Mouse (Mus musculus) left cerebral cortex, postnatal 4 days (tissue): ENCODE results near the gene Olfr287. TPM values are rescaled to one million over a fixed set of nuclear protein-coding genes. Genes with fewer than 3 reads are reported as not detected.

Experiments used
- DNase-seq: peaks from one replicate; pipeline ENCODE4 v3.0.0-alpha.2; 2022
- intact Hi-C: fragments of 180-260 bp; cut with DNase I; formaldehyde crosslinking; loops from one replicate; pipeline ENCODE4 v1.15.1; 2025
- total RNA-seq, 2 experiments: library from RNA; stranded (reverse); gene quantifications; 2 replicates each; pipeline ENCODE4 v1.2.3; 2021

The Olfr287 gene
- total RNA-seq, result under 1 TPM in 1 of 2 experiments, not detected in 1; 0.20 TPM

- DNase-seq, result no peak
- intact Hi-C loops, result no loop called here
Measured at GRCm38 (mm10) chr15:98220877-98221276, at the start of gene Olfr287, which contains the start of gene Gm44579. TSS of gene Olfr287 (minus strand) at chr15:98221056. TSS of gene Gm44579 (minus strand) at chr15:98220977.

DNA sequence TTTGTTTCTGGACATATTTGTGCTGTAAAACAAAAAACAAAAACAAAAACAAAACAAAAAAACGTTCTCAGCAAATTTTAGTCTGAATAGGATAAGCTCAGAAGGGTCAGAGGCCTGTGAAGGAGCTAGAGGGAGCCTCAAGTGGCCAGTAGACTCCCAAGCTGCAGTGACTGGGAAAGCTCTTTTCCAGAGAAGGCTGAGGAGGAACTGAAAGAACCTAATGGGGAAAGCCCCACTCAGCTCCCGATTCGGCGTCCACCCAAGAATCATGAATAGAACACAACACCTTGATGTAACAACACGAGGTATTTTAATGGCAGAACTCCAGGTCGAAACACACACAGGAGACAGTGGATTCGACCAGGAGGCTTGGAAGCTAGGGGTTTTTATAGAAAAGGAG lies 36.9 kb upstream of the Olfr287 start:
- no peak for DNase-seq
- intact Hi-C loops, result no loop called here

DNA sequence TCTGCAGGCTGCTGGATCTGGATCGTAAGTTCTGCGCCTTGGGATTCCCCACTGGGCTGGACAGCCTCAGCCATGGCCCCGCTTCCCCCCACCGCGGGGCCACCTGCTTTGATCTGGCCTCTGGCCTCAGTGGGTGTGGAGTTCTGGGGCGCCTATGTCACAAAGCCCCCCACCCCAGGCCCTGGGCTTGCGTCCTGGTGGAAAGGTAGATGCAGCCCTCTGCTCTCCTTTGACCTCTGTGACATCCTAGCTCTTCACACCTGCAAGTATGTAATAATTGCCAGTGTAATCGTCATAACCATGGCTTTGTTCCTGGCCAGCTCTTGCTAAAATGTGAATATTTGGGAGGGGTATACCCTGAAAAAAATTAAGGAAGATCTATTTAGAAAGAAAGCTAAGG lies 36.3 kb upstream of the Olfr287 start, which contains the start of gene H1fnt:
Gene H1fnt (minus strand): TSS at position 101 of the 400 bp plus-strand sequence.
- intact Hi-C loops, result no loop called here

DNA sequence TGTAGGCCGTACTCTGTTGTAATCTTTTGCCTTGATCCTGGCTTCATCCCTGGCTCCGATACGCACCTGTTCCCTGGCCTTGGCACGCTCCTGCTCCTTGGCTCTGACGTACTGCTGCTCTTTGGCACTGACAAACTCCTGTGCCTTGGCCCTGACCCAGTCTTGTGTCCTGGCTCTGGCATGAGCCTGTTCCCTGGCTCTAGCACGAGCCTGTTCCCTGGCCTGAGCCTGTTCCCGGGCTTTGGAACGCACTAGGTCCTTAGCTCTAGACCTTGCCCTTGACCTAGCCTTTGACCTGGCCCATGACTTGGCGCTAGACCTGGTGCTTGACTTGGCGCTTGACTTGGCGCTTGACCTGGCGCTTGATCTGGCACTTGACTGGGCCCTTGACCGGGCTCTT lies 35.4 kb upstream of the Olfr287 start:
- intact Hi-C loops, result no loop called here
- DNase-seq, result peak; percentile 45

More for the DNA sequence above, 36.3 kb upstream of the Olfr287 start, which contains the start of gene H1fnt:
- no peak for DNase-seq

DNA sequence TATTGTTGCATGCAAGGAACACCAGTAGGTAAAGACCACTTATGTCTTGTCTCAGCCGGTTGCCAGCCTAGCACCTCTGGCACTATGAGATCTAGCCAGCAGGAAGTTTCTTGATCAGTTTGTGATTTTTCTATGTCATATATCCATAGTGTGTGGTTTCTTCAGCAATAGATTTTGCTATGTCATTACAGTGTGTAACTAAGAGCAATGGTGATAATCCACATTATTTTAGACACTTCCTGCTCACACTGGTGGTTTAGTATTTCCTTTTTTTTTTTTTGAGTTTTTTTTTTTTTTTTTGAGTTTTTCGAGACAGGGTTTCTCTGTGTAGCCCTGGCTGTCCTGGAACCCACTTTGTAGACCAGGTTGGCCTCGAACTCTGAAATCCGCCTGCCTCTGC lies 14.6 kb upstream of the Olfr287 start:
- no peak for DNase-seq
- intact Hi-C loops, result no loop called here

- no peak for DNase-seq
- intact Hi-C loops, result no loop called here
Measured at GRCm38 (mm10) chr15:98234350-98234749, 13.5 kb upstream of the Olfr287 start, which contains the start of gene Olfr286. TSS of gene Olfr286 (minus strand) at chr15:98234450.

DNA sequence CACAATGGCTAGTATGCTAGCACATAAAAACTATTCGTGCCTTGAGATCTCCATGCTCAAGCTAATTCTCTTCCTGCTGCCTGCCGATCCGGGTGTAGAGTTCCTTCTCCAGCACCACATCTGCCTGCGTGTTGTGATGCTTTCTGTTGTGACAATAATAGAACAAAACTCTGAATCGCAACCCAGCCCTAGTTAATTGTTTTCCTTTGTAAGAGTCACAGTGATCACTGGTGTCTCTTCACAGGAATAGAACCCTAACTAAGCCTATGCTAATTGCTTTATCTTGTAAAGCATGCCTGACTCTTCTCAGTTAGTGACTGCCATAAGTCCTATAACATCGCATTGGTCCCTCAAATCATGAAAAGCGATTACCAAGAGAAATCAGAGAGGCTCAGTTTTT lies 5.2 kb upstream of the Olfr287 start:
- DNase-seq, result no peak
- intact Hi-C loops, result no loop called here

- no peak for DNase-seq
- intact Hi-C loops, result no loop called here
Measured at GRCm38 (mm10) chr15:98225610-98226009, 4.8 kb upstream of the Olfr287 start.

GRCm38 (mm10) chr15:98222377-98222776 lies 1.5 kb upstream of the Olfr287 start:
- no peak for DNase-seq
- intact Hi-C loops, result no loop called here

DNA sequence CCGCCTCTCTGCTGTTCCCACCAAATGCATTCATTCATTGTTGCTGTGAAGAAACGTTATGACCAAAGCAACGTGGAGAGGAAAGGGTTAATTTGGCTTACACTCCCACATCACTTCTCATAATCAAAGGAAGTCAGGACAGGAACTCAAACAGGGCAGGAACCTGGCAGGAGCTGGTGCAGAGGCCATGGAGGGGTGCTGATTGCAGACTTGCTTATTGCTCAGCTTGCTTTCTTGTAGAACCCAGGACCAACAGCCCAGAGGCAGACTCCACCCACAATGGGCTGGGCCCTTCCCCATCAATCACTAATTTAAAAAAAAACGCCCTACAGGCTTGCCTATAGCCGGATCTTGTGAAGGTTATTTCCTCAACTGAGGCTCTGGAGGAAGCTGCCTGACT lies 6.7 kb downstream of the Olfr287 start:
- no peak for DNase-seq
- intact Hi-C loops, result no loop called here

DNA sequence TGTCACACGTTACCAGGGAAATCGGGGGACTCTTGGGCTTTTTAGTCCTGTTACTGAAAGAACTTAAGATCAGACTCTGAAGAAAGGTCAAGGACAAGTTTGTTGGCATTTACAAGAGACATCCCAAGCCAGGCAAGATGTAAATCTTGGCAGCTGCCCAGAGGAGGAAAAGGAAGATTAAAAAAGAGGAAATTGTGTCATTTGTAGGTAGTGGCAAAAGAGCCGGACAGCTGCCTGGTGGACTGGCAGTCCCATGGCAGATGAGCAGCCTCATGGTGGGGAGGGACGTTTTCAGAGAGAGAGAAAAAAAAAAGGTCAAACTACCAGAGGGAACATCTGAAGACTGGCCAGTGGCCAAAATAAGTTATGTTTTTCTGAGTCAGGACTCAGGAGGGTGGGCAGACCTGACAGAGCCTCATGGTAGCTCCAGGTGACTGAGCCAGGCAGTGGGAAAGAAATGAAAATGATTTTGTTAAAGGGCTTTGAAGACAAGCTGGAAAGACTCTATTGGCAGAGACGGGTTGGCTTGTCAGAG lies 7.5 kb downstream of the Olfr287 start:
- intact Hi-C loops, result no loop called here
- no peak for DNase-seq

- no peak for DNase-seq
- intact Hi-C loops, result no loop called here
Measured at GRCm38 (mm10) chr15:98209676-98210075, 11.2 kb downstream of the Olfr287 start.

- intact Hi-C loops, result no loop called here
- no peak for DNase-seq
Measured at GRCm38 (mm10) chr15:98195442-98195841, 25.4 kb downstream of the Olfr287 start, which contains the start of gene Olfr288. TSS of gene Olfr288 (minus strand) at chr15:98195542.

GRCm38 (mm10) chr15:98184456-98184855 lies 36.4 kb downstream of the Olfr287 start:
- intact Hi-C loops, result loop anchor here (10.0 kb wide), 1 partner anchor 210 kb away; no protein-coding TSS in a partner anchor
- DNase-seq, result no peak

DNA sequence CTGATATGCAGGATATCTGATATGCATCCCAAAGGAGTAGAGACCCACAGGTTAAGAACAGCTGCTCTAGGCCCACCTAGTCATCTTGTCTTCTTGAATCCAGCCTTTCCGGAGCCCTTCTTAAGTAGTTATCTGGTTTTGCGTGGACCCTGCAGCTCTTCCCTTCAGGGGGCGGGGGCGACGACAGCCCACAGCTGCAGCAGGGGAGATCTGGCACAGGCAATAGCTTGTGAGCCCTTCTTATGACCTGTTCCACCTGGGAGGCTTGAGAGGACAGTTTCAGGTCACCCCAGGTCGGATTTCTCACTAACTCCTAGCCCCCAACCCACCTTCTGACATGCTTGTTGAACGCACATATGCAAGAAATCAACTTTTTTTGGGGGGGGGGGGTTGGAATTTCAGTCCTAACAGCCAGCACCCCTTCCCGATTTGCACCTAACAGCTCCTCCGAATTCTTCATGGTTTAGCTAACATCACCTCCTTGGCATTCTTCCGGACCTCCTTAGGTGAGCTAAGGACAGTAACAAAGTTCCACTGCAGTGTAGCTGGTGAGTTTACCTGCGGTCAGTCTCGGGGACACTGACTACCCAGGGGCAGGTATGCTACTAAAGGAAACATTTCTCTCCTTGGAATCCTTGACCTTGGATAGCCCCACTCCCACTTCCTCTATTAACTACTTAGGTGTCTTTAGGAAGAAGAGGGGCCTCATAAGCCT lies 38.8 kb downstream of the Olfr287 start:
- intact Hi-C loops, result loop anchor here (10.0 kb wide), 1 partner anchor 213 kb away; no protein-coding TSS in a partner anchor
- no peak for DNase-seq

DNA sequence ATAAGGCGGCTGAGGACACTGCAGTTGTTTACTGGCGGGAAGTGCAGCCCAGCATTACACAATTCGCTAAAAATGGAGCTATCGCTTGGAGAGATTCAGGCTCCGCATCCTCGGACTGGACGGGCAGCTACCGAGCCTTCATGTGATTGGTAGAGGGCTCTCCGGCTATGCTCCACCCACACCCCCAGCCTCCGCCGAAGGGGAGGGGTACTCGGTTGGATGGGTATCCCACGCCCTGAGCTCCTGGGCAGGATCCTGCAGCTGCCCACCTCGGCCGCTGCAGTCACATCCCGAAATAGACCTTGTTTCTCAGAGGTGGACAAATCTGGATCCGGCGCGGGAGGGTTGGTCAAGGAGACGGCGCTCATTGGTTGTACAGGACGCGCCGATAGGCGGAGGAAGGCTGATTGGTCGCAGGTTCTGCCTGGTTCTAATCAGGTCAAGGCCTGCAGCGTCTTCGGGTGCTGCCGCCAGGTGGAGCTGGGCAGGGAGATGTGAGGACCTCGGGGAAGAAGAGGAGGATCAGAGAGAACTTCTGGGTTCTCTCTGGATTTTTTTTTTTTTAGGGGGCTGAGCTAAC lies 39.6 kb downstream of the Olfr287 start:
- DNase-seq, result peak; percentile 96
- intact Hi-C loops, result loop anchor here (10.0 kb wide), 1 partner anchor 214 kb away; no protein-coding TSS in a partner anchor

GRCm38 (mm10) chr15:98180567-98181131 lies 40.2 kb downstream of the Olfr287 start:
- no peak for DNase-seq
- intact Hi-C loops, result loop anchor here (10.0 kb wide), 1 partner anchor 214 kb away; no protein-coding TSS in a partner anchor

DNA sequence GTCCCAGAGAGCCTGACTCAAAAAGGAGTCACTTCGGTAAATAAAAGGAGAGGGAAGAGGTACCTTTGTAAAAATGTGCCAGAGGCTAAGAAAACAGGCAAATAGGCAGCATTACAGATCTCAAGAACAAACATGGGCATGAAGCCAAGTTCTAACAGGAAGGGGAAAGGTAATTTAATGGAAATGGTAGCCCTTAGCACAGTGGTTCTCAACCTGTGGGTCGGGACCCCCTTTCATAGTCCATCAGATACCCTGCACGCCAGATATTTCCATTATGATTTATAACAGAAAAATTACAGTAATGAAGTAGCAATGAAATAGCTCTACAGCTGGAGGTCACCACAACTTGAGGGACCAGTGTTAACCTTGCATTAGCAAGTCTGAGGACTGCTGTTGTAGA lies 43.5 kb downstream of the Olfr287 start:
- DNase-seq, result no peak
- intact Hi-C loops, result no loop called here

- DNase-seq, result peak; percentile 54
- intact Hi-C loops, result no loop called here
Measured at GRCm38 (mm10) chr15:98173821-98174220, 47.0 kb downstream of the Olfr287 start.

DNA sequence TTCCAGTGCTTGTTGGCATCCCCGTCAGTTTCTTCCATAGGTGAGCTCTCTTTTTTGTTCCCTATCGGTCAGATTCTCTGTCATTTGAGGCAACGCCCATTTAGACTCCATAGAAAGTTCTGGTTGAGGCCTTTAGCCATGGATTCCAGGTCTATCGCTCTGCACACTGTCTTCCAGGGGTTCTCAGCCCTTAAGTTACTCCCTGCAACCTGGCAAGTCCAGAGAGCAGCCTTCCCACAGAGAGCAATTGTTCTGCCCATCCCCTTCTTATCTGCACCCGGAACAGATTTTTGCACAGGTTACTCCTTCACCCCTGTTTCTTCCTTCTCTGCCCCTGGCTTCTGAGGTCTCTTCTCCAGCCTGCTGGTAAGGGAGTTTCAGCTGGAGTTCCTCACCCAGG lies 48.7 kb downstream of the Olfr287 start:
- DNase-seq, result no peak
- intact Hi-C loops, result no loop called here

GRCm38 (mm10) chr15:98170917-98171316 lies 49.9 kb downstream of the Olfr287 start:
- no peak for DNase-seq
- intact Hi-C loops, result no loop called here
